Comparison of ENCODE assay signal across 25 mouse cellular contexts in the genomic region with DNA sequence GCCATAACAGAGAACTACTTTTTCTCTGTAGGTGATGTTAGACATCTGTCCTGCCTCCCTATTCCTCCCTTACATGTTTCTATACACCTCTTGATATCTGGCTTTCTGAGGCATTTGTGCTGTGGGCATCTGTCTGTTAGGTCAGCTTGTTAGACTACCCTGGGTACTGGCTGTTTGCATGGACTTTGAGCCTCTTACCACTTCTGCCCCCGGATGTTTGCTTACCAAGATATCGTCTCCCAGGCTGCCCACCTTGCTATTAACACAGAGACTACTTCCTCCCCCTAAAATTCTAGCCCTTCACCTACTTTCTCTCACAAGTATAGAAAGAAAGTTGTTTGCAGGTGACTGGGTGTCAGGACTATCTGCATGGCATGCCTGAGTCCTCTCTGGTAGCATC. TPM values are rescaled to one million over a fixed set of nuclear protein-coding genes. Genes with fewer than 3 reads are reported as not detected.
DNase-seq lines count a peak whose midpoint lies in the region; ATAC-seq and TF ChIP-seq lines count a peak whose summit lies in the region.
"Had no signal": no experiment of that assay in that cellular context is flagged by ENCODE, and none has a peak within 500 bp of the region (broad histone marks: within the 10 kb centered on the region; RNA-seq: fewer than 3 reads in every experiment).

No protein-coding gene starts in this region.

- H3K9ac ChIP-seq in liver, adult 2 months (ENCODE audit: low read depth, low read length), result no peak overlapping the region
- no peak overlapping the region for H3K9ac ChIP-seq in liver, embryonic 11.5 days (ENCODE audit: low read depth, low read length)
- no peak overlapping the region for H3K9ac ChIP-seq in intestine, postnatal 0 days (ENCODE audit: low read depth, low read length)
- no peak overlapping the region for H3K9ac ChIP-seq in stomach, embryonic 16.5 days (ENCODE audit: low read length)
- H3K9ac ChIP-seq: embryonic facial prominence, embryonic 12.5 days; embryonic facial prominence, embryonic 15.5 days; forebrain, postnatal 0 days; heart, embryonic 13.5 days; hindbrain, embryonic 12.5 days had no signal

- no peak overlapping the region for H3K4me3 ChIP-seq in liver, adult 2 months (ENCODE audit: insufficient read depth, low read depth, low read length)
- H3K4me3 ChIP-seq in liver, embryonic 11.5 days (ENCODE audit: low read depth, low read length), result no peak overlapping the region
- no peak overlapping the region for H3K4me3 ChIP-seq in intestine, postnatal 0 days (ENCODE audit: low read depth, low read length)
- no peak overlapping the region for H3K4me3 ChIP-seq in limb, embryonic 10.5 days
- no peak overlapping the region for H3K4me3 ChIP-seq in stomach, embryonic 16.5 days (replicated peaks; ENCODE audit: low read length)
- H3K4me3 ChIP-seq: embryonic facial prominence, embryonic 12.5 days; embryonic facial prominence, embryonic 15.5 days; heart, adult 2 months; heart, embryonic 10.5 days; heart, embryonic 13.5 days; hindbrain, embryonic 12.5 days had no signal

- TF ChIP-seq POLR2A in liver, adult 2 months (IDR thresholded peaks at IDR 0.05; ENCODE audit: extremely low read depth, insufficient read depth, low read length), result no peak

- H3K79me2 ChIP-seq in liver, adult 2 months (ENCODE audit: control insufficient read depth, insufficient read depth, low read length), result no peaks in the 10 kb centered on the region

- 18% methylated on average over 2 of the region's 2 CpGs for WGBS in liver, adult 2 months
- 68% methylated on average over 2 of the region's 2 CpGs for WGBS in liver, embryonic 11.5 days
- WGBS in intestine, postnatal 0 days, result 51% methylated on average over 2 of the region's 2 CpGs
- WGBS in limb, embryonic 10.5 days, result 88% methylated on average over 2 of the region's 2 CpGs
- whole genome bisulfite sequencing in stomach, embryonic 16.5 days, result 68% methylated on average over 2 of the region's 2 CpGs

- H3K9me3 ChIP-seq in liver, embryonic 11.5 days (ENCODE audit: control insufficient read depth, low read length), result no peaks in the 10 kb centered on the region
- no peaks in the 10 kb centered on the region for H3K9me3 ChIP-seq in intestine, postnatal 0 days (ENCODE audit: control insufficient read depth)
- no peaks in the 10 kb centered on the region for H3K9me3 ChIP-seq in limb, embryonic 10.5 days (replicated peaks)
- H3K9me3 ChIP-seq in stomach, embryonic 16.5 days (replicated peaks; ENCODE audit: control insufficient read depth, low read length), result no peaks in the 10 kb centered on the region
- H3K9me3 ChIP-seq: embryonic facial prominence, embryonic 12.5 days; embryonic facial prominence, embryonic 15.5 days; heart, embryonic 10.5 days; heart, embryonic 13.5 days; hindbrain, embryonic 12.5 days had no signal

- no peak for ATAC-seq in liver, embryonic 11.5 days (replicated peaks; ENCODE audit: low FRiP score)
- peak; percentile 72; the same call in 1 of the 2 replicates for ATAC-seq in intestine, postnatal 0 days
- ATAC-seq in stomach, embryonic 16.5 days (ENCODE audit: insufficient read depth, low FRiP score), result peak; percentile 92
- ATAC-seq: CD4-positive, CD25-positive, alpha-beta regulatory T cell, adult 4 months; forebrain, embryonic 14.5 days; forebrain, postnatal 0 days; hindbrain, embryonic 16.5 days had no signal

- peak; percentile 42 for DNase-seq in liver, adult 2 months (ENCODE audit: extremely low read depth, low read depth, low spot score)
- no peak for DNase-seq in liver, embryonic 11.5 days (ENCODE audit: low spot score)
- DNase-seq in limb, embryonic 10.5 days (ENCODE audit: low spot score), result peak; percentile 14
- no peak for DNase-seq in frontal cortex, postnatal 36 days (ENCODE audit: low spot score in 2 of 2)
- no peak for DNase-seq in retina, embryonic 14.5 days (ENCODE audit: low spot score)
- DNase-seq: adrenal gland, adult 2 months; adrenal gland, postnatal 14 days; cerebellum, adult 11 months; cerebellum, adult 2 months; cerebellum, adult 9-11 months; cerebellum, postnatal 25 days; forebrain, postnatal 0 days; gastrocnemius, postnatal 25 days; heart, adult 2 months had no signal

- no peak for TF ChIP-seq CTCF in liver, adult 2 months (IDR thresholded peaks at IDR 0.05; ENCODE audit: low read depth, low read length)
- TF ChIP-seq CTCF in intestine, postnatal 0 days (IDR thresholded peaks at IDR 0.05; ENCODE audit: low read depth), result no peak

- no peak overlapping the region for H3K27ac ChIP-seq in liver, adult 2 months (replicated peaks; ENCODE audit: insufficient read depth, low read depth, low read length)
- H3K27ac ChIP-seq in liver, embryonic 11.5 days (ENCODE audit: low read depth, low read length), result no peak overlapping the region
- no peak overlapping the region for H3K27ac ChIP-seq in intestine, postnatal 0 days (ENCODE audit: low read depth, low read length)
- H3K27ac ChIP-seq in limb, embryonic 10.5 days, result no peak overlapping the region
- peak overlapping the region; percentile 66 for H3K27ac ChIP-seq in stomach, embryonic 16.5 days (ENCODE audit: low read length)
- H3K27ac ChIP-seq: embryonic facial prominence, embryonic 12.5 days; embryonic facial prominence, embryonic 15.5 days; heart, adult 2 months; heart, embryonic 10.5 days; heart, embryonic 13.5 days; hindbrain, embryonic 12.5 days had no signal

- no peaks in the 10 kb centered on the region for H3K27me3 ChIP-seq in liver, adult 2 months (ENCODE audit: control insufficient read depth, insufficient read depth, low read length)
- no peaks in the 10 kb centered on the region for H3K27me3 ChIP-seq in liver, embryonic 11.5 days (replicated peaks; ENCODE audit: control insufficient read depth, insufficient read depth, low read length)
- H3K27me3 ChIP-seq in intestine, postnatal 0 days (replicated peaks; ENCODE audit: control insufficient read depth, insufficient read depth, low read length), result no peaks in the 10 kb centered on the region
- H3K27me3 ChIP-seq in limb, embryonic 10.5 days (ENCODE audit: low read depth, poor library complexity, severe bottlenecking), result no peaks in the 10 kb centered on the region
- H3K27me3 ChIP-seq in stomach, embryonic 16.5 days (ENCODE audit: control insufficient read depth, insufficient read depth, low read length), result no peaks in the 10 kb centered on the region
- H3K27me3 ChIP-seq: embryonic facial prominence, embryonic 12.5 days; embryonic facial prominence, embryonic 15.5 days; heart, embryonic 13.5 days; hindbrain, embryonic 12.5 days had no signal

- H3K4me2 ChIP-seq in liver, embryonic 11.5 days, result no peak overlapping the region
- no peak overlapping the region for H3K4me2 ChIP-seq in intestine, postnatal 0 days (replicated peaks; ENCODE audit: low read depth)
- H3K4me2 ChIP-seq in stomach, embryonic 16.5 days (ENCODE audit: low read depth, low read length), result no peak overlapping the region
- H3K4me2 ChIP-seq: embryonic facial prominence, embryonic 12.5 days; embryonic facial prominence, embryonic 15.5 days; heart, embryonic 13.5 days; hindbrain, embryonic 12.5 days had no signal

- H3K4me1 ChIP-seq in liver, adult 2 months (ENCODE audit: control insufficient read depth, insufficient read depth, low read length), result no peaks in the 10 kb centered on the region
- H3K4me1 ChIP-seq in liver, embryonic 11.5 days (replicated peaks; ENCODE audit: control insufficient read depth, insufficient read depth, low read length), result no peaks in the 10 kb centered on the region
- H3K4me1 ChIP-seq in intestine, postnatal 0 days (replicated peaks; ENCODE audit: control insufficient read depth, insufficient read depth, low read length), result no peaks in the 10 kb centered on the region
- peaks cover 7% of the 10 kb centered on the region; the same call in 1 of the 2 replicates for H3K4me1 ChIP-seq in limb, embryonic 10.5 days
- no peaks in the 10 kb centered on the region for H3K4me1 ChIP-seq in stomach, embryonic 16.5 days (ENCODE audit: control insufficient read depth, insufficient read depth, low read length)
- H3K4me1 ChIP-seq: embryonic facial prominence, embryonic 12.5 days; embryonic facial prominence, embryonic 15.5 days; heart, embryonic 10.5 days; heart, embryonic 13.5 days; hindbrain, embryonic 12.5 days had no signal

- no peaks in the 10 kb centered on the region for H3K36me3 ChIP-seq in liver, adult 2 months (ENCODE audit: control insufficient read depth, insufficient read depth, low read length)
- H3K36me3 ChIP-seq in liver, embryonic 11.5 days (ENCODE audit: control insufficient read depth, insufficient read depth, low read length), result no peaks in the 10 kb centered on the region
- H3K36me3 ChIP-seq in intestine, postnatal 0 days (ENCODE audit: control insufficient read depth, insufficient read depth), result no peaks in the 10 kb centered on the region
- no peaks in the 10 kb centered on the region for H3K36me3 ChIP-seq in limb, embryonic 10.5 days
- H3K36me3 ChIP-seq in stomach, embryonic 16.5 days (ENCODE audit: control insufficient read depth, insufficient read depth, low read length), result no peaks in the 10 kb centered on the region
- H3K36me3 ChIP-seq: embryonic facial prominence, embryonic 12.5 days; embryonic facial prominence, embryonic 15.5 days; heart, embryonic 10.5 days; heart, embryonic 13.5 days; hindbrain, embryonic 12.5 days had no signal

RNA-seq across cellular contexts. Expression of a gene that starts 15.8 kb away (rescaled TPM):
- 6.3 and 6.9 TPM in 2 replicates for total RNA-seq in liver, adult 2 months (2014; rRNA removed)
- polyA plus RNA-seq in liver, adult 2 months (2012; rRNA removed), result 4.6 and 4.7 TPM in 2 replicates
- polyA plus RNA-seq in liver, embryonic 11.5 days (2014; fragmentation: Nextera tagmentation; extraction: Ambion mirVana), result 5.0 and 5.3 TPM in 2 replicates
- polyA plus RNA-seq in intestine, postnatal 0 days (2015; fragmentation: Nextera tagmentation; extraction: Ambion mirVana), result 7.6 and 8.3 TPM in 2 replicates
- polyA plus RNA-seq in limb, embryonic 10.5 days (2016; fragmentation: Nextera tagmentation; extraction: Ambion mirVana), result 12.8 and 16.4 TPM in 2 replicates
- 29.6 and 32.3 TPM in 2 replicates for polyA plus RNA-seq in stomach, embryonic 16.5 days (2015; fragmentation: Nextera tagmentation; extraction: Ambion mirVana)
- total RNA-seq: MEL had no signal

Comparison
In these comparisons a context has a peak if more than half of its experiments do, and no peak if none do; other contexts are left out.
1. DNase-seq: peak in liver, adult 2 months (single experiment) and limb, embryonic 10.5 days (single experiment); none in liver, embryonic 11.5 days (single experiment), frontal cortex, postnatal 36 days (0 of 2) and retina, embryonic 14.5 days (single experiment).